Mouse (Mus musculus) spleen, embryonic (tissue): ENCODE measurements around the gene Higd1c.

Experiments
- CTCF ChIA-PET: fragments of 350-600 bp; sonication (Branson Sonifier 250); formaldehyde crosslinking; loops from one replicate; lab custom pipeline; 2022; lab: Charles Lee

Higd1c gene

DNA sequence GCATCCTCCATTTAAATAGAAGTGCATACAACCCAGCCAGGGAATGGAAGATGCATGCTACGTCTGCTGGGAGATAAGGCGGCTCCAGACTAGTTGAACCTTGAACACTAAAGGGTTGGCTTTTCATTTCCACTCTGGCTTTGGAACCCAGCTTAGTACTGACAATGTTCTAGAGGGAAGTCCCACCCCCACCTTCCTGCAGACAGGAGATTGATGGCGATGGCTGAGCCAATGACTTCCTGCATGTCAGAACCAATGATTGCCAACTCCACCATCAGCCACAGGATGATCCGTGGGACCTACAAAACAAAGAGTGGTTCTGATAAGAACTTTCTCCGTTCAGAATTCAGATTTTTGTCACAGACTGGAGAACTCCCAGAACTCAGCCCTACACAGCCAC lies 41.7 kb downstream of the Higd1c start:
- CTCF ChIA-PET = interaction anchor here (0.5 kb wide), 2 partner anchors 299 to 728 kb away, joined by 5 to 7 read pairs; no protein-coding TSS in a partner anchor

- CTCF ChIA-PET = no interaction called here
Observed at GRCm38 (mm10) chr15:100410918-100411672, 46.8 kb downstream of the Higd1c start.

GRCm38 (mm10) chr15:100411731-100412130 lies 47.4 kb downstream of the Higd1c start:
- CTCF ChIA-PET = no interaction called here

DNA sequence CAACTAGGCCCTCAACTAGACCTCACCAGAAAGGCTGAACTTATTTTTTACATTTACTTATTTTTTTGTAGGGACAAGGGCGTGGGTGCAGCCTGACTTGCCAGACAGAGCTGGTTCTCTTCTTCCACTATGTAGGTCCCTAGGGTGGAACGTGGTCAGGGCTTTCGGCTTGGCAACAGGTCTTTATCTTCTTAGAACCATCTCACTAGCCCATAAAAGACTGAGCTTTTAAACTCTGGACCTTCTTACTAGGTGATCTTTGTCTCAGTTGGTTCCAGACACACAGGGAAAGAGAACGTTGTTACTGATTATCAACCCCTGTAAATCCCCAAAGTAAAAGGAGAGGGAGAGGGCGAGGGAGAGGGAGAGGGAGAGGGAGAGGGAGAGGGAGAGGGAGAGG lies 49.0 kb downstream of the Higd1c start:
- CTCF ChIA-PET = no interaction called here

DNA sequence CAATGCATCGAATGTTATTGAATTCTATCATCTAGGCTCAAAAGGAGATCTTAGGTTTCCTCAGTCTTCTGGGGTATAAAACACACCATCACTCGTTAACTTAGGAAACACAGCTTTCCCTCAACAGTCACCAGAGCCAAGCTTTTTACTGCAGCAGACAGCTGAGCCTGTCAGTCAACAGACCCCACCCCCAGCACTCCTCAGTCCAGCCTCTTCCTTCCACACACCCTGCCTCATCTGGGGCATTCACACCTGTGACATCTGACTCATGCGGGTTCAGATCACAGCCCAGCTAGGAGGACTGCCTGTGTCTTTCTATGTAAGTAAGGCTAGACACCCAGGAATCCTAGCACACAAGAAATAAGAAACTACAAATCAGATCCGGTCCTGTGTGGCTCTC lies 49.7 kb downstream of the Higd1c start:
- CTCF ChIA-PET = no interaction called here

DNA sequence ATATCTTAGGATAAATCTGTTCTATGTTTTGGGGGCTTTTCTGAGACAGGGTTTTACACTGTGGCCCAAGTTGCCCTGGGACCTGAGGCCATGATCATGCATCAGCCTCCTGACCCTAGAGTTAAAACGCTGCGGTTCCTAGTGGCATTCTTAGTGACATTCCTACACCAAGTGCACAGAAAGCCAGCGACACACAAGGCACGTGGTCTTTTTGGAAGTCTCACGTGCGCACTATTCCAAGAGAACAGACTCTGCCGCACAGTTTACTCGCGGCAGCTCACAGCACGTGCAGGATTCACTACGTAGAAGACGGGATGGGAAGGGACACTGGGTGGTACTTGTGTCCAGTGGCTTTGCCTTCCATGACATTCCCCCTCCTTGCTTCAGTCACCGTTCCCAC lies 50.6 kb downstream of the Higd1c start:
- CTCF ChIA-PET = no interaction called here

DNA sequence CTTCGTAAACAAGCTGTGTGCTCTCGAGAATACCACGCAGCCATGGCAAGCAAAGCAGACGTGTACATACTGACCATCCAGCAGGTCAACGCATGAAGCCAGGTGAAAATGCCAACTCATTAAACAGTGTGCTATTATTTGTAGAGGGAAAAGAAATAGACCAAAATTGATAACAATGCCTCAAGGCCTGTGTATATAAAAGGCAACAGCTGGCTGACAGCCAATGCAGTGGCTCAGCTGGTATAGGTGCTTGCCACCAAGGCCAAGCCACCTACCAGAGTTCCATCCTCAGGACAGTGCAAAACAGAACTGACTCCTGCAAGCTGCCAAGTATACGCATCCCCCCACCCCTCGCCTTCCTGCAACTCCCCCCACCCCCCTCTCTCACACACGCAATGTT lies 51.3 kb downstream of the Higd1c start:
- CTCF ChIA-PET = no interaction called here

- CTCF ChIA-PET = interaction anchor here (0.6 kb wide), 1 partner anchor 1832 kb away, joined by 3 read pairs; no protein-coding TSS in a partner anchor
Observed at GRCm38 (mm10) chr15:100417854-100418450, 53.6 kb downstream of the Higd1c start.

DNA sequence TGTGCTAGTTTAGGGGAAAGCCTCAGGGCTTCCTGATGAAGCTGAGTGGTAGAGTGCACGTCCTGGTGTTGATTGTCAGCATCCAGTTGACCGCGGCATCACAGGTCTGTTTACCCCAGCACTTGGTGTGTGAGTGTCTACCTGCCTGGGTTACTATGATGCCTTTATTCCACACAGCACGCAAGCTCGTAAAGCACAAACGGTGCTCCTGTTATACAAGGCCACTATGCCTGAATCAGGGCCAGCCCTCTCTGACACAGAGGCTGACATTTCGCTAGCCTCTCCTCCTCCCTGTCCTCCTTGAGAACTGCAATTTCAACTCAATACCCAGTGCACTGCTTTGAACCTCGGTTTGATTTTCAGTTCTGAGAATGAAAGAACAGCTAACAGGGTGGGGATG lies 55.0 kb downstream of the Higd1c start:
- CTCF ChIA-PET = no interaction called here

GRCm38 (mm10) chr15:100419901-100420745 lies 55.8 kb downstream of the Higd1c start:
- CTCF ChIA-PET = no interaction called here

- CTCF ChIA-PET = interaction anchor here (0.6 kb wide), 1 partner anchor 716 kb away, joined by 6 read pairs; the partner anchor contains the start of gene Gm17349
Observed at GRCm38 (mm10) chr15:100421059-100421757, 56.9 kb downstream of the Higd1c start.

DNA sequence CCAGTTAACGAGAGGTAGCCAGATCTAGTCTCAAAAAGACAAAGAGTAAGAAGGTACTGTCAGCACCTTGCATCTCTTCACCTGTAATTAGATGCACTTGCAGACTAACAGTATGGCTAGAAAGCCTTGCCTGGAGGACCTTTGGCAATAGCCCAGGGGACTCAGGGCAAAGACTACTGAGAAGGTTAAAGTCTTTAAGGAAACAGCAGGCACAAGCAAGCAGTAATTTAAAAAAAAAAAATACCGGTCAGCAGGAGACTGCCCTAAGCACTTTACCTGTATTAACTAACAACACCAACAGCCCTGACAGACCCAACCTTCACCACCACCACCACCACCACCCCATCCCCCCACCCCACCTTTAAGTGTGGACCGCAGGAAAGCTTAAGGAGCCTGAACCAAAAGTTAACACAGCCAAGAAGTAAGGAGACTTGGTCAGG lies 57.4 kb downstream of the Higd1c start, which contains the start of gene Gm5475:
Gm5475 (plus strand) TSS at position 390 of the 440 bp plus-strand sequence.
- CTCF ChIA-PET = interaction anchor here (0.6 kb wide), 1 partner anchor 716 kb away, joined by 6 read pairs; the partner anchor contains the start of gene Gm17349

DNA sequence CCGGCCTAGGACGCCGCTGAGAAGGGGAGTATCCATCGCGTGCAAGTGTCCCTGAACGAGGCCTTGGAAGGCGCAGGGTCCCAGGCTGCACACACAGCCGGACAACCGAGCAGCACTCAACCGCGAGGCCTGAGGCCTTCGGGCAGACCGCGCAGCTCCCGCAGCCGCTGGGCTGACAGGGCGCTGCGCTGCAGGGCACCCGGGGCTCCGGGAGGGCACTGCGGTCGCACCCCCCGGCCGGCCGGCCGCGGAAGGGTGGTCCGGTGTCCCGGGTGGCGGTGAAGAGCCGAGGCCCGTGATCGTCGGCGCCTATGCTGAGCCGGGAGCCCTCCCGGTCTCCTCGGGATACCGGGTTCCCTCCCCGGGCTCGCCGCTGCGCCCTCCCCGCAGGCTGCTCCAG lies 58.1 kb downstream of the Higd1c start:
- CTCF ChIA-PET = interaction anchor here (0.6 kb wide), 1 partner anchor 12 kb away, joined by 3 read pairs; no protein-coding TSS in a partner anchor

GRCm38 (mm10) chr15:100422899-100423860 lies 58.8 kb downstream of the Higd1c start:
- CTCF ChIA-PET = interaction anchor here (0.6 to 1.4 kb wide), 4 partner anchors 13 to 1594 kb away, joined by 3 to 7 read pairs (median 4); no protein-coding TSS in a partner anchor

DNA sequence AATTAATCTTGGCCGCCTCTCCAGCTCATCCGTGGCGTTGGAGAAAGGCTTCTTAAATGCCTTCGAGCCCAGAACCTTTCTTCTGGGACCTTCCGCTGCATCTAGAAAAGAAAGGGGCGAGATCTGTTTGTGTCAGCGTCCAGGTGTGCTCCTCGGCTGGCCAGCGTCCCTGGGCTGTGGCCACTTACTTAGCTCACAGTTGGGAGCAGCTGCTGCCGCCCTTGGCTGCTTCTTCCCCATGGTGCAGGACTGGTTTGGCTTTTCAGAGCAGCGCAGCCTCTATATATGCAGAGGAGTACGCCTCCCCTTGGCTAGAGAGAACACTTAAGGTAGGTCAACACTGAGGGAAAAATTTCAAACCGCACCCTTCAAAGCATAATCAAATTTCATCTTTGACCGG lies 59.6 kb downstream of the Higd1c start:
- CTCF ChIA-PET = interaction anchor here (1.4 kb wide), 1 partner anchor 19 kb away, joined by 7 read pairs; no protein-coding TSS in a partner anchor

DNA sequence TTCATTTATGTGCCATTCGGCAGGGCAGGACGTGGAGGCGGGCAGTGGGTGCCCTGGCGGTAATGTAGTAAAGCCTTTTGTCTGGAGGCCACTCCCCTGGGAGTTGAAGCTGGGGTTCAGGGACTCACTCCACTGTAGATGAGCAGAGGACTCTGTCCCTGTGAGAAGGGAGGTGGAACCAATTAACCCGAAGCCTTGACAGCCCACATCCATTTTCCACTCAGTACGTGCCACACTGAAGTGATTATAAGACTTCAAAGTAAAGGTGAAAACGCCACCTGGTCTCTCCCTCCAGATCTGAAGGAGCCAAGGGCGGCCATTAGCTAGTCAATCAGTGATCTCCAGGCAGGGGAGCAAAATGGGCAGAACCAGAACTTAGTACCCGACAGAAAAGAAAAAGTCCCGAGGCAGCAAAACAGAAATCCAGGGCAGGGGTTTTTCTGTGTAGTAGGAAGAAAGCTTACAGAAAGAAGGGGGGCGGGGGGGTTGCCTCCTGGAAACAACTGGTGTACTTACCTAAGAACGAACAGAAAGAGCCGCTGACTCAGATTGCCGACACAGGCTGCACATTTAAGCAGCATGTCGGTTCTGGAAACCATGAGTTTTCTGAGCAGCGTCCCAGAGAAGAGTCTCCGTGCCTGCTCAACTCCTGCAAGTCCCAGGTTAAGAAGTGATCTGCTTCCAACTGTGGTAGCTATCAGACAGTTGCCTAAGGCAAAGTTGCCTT lies 60.2 kb downstream of the Higd1c start, which contains the start of gene Slc11a2:
Slc11a2 (minus strand) TSS at position 677 of the 727 bp plus-strand sequence.
- CTCF ChIA-PET = interaction anchor here (1.4 kb wide), 1 partner anchor 18 kb away, joined by 7 read pairs; no protein-coding TSS in a partner anchor

DNA sequence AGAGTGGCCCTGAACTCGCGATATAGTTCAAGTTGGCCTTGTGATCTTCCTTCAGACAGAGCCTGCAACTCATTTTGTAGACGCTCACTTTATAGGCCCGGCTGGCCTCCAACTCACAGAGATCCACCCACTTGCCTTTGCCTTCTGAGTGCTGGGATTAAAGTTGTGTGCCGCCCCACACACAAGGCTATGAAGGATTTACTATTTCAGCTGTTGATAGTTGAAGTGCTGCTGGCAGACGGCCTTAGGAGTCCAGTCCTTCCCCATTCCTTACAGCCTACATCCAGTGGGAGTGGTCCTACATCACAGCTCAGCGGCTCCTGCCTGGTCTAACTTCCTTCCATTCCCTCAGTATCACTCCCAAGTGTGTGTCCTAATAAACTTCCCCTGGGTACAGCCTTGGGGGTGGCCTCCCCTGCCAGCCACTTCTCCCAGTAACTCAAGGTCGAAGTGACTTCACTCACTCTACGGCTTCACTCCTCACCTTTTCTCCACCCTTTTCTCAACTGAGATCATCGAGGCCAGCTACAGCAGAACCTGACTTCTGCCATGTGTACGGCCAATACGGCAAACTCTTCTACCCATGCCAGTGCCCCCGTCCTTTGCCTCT lies 64.1 kb downstream of the Higd1c start:
- CTCF ChIA-PET = interaction anchor here (0.7 kb wide), 1 partner anchor 567 kb away, joined by 7 read pairs; no protein-coding TSS in a partner anchor

- CTCF ChIA-PET = no interaction called here
Observed at GRCm38 (mm10) chr15:100429959-100430565, 65.7 kb downstream of the Higd1c start.
